Mouse (Mus musculus): ENCODE measurements at regions not wholly inside any gene's neighbourhood (a gene's known extent, or its start where the extent isn't known, plus 50 kb on each side); places are given as distances from the start of the nearest gene placed in this dataset.
A peak's percentile ranks its signal among the peaks of the same experiment; 100 is the strongest.

DNA sequence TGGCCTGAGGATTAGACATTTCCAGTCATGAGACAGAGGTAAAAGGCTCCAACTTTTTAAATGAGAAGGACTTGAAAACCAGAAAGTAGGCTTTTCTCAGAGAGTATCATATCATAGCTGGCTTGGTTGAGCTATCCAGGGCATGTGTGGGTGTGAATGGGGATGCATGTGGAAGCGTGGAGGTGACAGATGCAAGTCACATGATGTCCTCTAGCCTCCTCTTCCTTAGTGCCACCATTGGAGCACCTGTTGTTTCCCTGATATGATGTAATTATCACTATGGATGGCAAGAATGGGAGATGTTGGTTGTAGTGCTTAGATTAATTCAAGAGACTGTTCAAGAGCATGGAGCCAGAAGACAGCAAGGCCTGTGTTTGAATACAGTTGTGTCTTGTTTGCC is 510.0 kb downstream of the Ccdc171 start:
- no peak for DNase-seq

DNA sequence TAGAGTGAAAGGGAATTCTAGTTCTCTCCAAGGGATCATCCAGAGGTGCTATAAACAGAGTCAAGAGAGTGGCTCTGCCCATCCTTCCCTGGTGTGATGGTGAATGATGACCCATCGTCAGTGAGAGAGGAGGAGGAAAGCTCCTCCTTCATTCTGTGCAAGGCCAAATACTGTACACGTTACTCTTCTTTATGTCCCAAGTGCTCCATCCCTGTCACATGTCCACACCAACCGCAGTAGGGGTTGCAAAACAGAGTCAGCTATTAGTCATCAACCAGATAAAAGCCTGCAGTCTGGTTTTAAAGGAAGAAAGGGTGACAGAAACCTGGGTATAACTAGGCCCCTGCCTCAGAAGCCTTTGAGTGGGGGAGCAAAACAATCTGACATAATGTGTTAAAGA is 512.2 kb downstream of the Ccdc171 start:
- no peak for DNase-seq

DNA sequence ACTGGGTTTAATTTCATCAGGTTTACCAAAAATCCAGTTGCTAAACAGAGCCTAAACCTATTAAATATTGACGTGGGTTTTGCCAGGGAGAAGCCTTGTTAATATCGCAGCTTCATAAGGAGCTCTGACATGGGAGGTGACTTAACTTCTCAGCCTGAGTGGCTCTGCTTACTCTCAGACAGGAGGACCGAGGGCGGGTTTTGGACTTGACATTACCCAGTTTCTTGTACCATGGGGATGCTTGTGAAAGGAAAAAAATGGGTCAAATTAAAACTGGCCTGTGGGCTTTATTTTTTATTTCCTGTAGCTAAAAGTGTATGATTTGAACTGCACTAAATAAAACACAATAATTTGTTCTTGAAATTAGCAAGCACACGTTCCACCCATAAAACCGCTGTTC is 524.9 kb downstream of the Ccdc171 start:
- DNase-seq, result no peak

DNA sequence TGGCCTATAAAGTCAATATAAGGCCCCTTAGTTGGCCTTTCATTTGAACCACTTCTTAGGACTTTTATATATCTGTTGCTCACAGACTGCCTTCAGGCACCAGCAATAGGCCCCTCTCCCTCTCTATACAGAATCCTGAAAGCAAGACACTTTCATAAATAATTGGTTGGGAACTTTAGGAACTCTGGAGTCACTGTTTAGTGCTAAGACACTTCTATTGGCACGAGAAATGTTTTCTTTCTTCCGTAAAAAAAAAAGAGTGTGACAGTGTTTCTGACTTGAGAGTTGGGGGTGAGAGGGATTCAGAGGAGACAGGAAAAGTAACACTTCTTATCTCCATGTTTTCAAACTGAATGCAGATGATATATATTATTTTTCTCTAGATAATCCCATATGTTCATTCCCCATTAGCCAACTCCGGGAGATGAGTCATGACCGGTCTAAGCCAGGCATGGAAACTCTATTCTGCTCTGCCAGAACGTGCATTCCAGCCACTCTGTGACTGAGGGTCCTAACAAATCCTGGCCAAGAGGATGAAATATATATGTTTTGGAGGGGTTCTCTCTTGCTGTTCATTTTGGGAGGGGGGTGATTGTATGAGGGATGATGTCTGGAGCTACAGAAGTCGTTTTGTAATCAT is 531.6 kb downstream of the Ccdc171 start:
- DNase-seq, result no peak

DNA sequence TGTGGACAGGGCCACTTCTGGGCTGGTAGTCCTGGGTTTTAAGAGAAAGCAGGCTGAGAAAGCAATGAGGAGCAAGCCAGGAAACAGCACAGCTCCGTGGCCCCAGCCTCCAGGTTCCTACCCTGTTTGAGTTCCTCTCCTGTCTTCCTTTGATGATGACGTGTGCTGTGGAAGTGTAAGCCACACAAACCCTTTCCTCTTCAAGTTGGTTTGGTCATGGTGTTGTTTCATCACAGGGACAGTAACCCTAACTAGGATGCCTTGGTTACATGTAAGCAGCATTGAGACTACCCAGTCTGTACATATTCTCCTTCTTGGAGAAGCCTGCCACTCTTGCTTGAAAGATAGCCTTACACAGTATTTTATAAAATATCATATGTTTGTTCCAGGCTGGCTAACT is 534.8 kb downstream of the Ccdc171 start:
- no peak for DNase-seq

DNA sequence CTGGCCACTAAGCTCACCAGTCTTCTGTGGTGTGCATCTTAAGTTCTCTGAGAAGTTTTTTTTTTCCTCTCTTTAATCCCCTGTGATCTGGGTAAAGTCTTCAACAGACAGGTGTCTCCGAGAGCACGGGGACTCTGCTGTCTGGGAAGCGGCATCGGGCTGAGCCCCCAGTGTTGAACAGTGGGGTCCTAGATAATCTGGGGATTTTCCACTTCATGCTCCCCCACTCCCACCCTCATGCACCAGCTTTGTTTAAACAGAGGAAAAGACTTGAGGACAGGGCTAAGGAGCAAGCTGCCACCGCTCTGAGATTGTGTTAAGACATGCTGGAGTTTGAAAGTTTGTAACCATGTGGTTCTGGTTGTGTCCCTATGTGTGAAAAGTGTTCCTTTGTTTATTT is 538.4 kb downstream of the Ccdc171 start:
- DNase-seq, result no peak

DNA sequence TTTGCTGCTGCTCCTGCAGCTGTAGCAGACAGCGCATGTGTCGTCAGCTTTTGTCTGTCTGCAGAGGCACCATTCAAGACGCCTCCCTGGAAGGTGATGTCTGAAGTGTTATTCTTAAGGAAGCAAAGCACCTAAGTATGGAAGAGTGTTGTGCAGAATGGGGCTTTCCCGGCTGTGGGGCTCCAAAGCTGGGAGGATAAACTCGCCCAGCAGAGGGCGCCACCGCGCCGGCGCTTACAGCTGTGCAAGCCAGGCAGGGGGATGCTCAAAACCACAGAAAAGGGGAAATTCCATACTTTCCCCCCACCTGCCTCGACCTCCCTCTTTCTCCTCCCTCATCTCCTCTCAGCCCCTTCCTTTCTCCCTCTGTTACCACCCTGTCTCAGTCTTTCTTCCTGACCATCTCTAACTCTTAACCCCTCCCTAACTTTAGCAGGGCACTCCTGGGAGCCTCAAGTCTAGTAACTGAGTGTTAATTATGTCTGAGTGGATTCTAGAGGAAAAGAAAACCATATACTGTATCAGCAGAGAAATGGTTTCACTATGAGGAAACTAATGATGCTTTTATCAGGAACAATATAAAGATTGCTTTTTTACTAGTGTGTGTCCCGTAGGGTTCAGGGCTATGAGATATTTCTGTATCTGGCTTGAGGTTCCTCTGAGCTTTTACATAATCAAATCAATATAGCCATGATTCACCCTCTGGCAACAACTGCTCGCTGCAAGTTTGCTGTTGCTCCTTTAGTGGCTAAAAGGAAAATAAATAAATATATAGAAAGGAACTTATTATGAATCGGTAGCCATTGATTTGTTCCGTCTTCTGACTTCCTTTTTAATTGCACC is 539.5 kb downstream of the Ccdc171 start:
- DNase-seq, result peak; percentile 83

DNA sequence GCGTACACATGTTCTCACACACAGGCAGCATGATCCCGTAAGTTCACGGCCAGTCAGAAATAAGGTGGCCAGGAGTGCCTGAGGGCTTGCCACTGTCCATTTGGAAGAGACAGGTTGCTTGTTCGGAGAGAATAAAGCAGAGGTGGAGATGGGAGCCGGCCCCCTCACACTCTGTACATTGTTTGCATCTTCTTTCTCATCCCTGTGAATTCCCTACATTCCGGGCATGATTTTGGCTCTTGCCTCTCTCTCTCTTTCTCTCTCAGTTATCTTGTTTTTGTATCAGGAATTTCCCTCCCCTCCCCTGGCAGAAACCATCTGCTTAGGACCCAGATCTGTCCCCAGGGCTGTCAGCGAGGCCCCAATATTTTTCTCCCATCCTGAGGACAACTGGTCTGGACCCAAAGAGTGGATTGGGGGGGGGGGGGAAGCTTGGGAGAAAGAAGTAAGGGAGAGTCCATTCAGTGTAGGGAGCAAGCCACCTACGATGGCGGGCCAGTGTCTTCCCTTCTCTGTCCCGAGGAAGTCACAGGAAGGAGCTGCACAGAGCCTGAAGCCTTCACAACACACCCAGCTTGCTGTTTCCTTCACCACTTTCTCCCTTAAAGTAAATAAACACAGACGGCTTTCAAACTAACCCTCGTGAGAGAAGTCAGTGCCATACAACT is 540.2 kb downstream of the Ccdc171 start:
- no peak for DNase-seq

DNA sequence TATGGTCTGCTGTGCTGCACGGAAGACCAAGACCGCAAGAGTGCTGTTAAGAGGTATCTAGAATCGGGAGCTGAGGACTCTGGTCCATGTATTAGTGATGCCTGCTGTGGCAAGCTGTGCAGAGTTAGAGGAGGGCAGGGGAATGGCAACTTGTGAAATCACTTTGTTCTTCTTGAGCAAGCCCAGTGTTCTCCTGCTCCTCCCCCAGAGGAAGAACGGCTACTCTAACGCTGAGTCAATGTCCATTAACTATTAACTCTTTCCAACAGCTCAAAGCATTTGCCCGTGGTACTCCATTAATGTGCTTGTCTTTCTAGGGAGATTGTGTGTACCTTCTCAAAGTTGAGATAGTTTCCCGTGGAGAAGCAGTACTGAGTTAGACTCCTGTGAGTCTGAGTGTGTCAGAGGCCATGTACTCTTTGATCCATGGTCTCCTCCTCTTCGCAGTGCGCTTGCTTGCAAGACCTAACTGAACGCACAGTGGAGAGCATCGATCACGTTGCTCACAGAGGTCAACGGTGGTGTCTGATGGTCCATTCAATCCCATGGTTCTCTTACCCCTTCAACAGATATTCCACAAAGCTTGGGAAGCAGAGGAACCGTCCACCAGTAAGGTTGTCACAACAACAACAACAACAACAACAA is 542.7 kb downstream of the Ccdc171 start:
- no peak for DNase-seq

DNA sequence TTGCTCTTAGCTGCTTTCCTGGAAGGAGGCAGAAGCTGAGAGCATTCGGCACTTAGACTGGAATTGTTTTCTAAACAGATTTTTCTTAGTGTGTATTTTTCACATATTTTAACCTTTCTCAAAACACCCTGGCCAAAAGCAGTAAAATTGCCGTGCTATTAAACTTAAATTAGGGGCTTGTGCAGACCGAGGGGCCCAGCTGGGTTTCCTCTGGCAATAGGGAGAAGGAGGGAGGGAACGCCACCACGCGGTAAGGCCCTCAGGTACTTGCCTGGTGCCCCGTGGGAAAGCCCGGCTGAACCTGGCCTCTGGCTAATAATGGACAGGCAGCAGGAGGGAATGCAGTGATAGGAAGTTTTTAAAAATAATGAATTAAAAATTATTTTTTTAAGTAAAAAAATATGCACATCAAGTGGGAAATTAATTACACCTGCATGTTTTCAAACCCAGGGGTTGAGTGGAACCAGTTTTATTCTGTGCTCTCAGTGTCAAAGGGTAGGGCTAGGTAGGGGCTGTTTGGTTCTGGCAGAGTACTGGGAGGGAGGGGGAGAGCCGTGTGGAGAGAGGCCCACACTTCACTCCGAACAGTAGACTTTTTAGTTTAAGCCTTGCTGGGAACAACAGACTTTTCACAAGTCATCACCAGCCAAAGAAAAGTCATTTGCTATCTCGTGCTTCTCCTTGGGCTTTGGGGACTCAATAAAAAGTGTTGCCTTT is 543.8 kb downstream of the Ccdc171 start:
- DNase-seq, result no peak

DNA sequence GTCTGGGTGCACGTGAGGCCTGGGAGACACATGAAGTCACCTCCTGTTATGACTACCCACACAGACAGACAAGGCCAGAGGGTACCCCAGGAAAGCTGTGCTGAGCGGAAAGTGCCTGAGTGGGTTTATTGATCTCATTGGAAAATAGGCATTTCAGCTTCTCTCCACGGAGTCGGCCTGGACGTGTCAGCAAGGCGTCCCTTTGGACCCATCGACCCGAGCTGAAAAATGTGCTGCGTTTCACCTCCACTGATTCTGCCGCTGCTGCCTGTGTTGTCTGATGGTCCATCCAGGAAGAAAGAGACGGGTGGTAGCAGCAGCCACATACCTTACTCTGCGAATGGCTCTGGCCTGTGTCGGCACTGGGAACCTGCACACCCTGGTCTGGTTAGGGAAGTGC is 544.3 kb downstream of the Ccdc171 start:
- no peak for DNase-seq

DNA sequence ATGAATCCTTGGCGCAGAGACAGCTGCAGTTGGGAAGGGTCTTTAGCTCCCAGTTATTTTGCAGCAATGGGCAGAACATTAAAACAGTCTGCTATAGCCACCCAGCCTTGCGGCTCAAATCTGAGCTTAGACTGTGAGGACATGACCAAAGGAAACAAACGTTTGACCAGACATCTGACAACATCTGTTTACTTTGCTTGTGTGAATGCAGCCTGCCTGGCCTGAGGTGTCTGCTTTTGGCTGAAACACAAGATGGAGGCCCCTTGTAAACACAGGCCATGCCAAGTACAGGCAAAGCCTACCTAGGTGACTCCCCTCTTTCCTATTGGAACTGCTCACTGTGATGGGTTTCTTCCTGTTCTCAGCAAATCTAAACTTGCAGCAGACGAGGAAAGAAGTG is 544.7 kb downstream of the Ccdc171 start:
- no peak for DNase-seq

DNA sequence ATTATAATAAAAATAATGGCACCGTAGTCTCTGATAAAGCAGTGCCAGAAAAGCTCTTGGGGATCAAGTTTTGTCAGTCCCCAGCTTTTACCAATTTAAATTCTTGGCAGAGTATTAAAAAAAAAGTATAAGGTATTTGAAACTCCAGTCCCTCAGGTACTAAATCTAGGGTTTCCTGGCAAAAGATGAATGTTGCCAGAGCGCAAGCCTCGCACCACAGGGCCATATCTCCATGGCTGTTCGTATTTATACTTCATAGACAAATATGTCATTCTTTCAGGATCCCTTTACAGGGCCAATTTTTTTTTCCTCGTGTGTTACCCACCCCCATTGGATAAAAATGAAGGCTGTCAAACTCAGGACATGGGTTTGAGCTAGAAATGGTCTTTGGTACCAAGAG is 546.8 kb downstream of the Ccdc171 start:
- no peak for DNase-seq

DNA sequence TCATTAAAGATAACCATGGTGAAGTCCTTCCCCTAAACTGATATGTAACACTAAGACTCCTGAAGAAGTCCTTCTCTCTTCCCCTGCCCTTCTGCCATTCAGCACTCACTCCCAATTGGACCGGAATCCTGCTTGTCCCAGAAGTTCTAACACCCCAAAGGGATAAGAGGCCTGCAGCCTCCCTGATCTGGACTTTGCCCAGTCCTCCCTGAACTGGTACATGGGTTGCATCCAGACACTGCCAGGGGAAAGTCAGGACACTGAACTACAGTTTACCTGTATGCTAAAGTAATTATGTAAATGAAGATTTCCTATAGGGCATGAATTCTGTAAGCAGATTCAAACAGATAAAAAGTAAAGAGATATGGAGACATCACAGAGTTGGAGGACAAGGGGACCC is 551.2 kb downstream of the Ccdc171 start:
- DNase-seq, result no peak

DNA sequence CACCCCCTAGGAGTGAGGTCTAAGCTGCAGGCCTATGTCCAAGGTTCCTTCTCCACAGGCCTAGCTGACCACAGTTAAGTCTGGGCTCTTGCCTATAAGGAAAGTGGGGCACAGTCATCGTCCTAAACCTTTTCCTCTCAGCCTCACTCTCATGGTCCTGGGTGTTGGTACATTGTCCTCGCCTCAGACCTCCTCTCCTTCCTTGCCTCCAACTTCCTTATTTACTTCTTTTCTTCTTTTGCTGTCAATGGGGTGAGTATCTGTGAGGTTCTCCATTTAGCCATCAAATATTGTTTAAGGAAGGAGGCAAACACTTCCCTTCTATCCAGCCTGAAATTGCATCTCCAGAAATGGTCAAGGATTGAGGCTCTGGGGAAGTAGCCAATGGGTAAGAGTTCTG is 554.2 kb downstream of the Ccdc171 start:
- DNase-seq, result no peak

DNA sequence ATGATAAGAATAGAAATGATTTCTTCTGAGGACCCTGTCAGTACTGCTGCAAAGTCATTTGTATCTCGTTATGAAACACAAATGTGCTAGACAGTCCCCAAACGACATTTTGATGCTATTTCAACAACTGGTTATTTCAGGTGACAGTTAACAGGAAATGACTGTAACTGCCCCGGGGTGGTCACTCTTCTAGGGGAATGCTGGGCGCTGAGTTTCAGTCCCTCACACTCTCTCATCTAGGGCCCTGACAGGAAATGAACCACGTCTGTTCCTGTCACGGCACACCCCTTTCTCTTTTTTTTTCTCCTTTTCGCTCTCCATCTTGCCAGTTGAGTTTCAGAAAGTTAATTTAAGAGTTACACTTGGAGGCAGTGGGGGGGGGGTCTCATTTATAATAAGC is 556.2 kb downstream of the Ccdc171 start:
- no peak for DNase-seq

DNA sequence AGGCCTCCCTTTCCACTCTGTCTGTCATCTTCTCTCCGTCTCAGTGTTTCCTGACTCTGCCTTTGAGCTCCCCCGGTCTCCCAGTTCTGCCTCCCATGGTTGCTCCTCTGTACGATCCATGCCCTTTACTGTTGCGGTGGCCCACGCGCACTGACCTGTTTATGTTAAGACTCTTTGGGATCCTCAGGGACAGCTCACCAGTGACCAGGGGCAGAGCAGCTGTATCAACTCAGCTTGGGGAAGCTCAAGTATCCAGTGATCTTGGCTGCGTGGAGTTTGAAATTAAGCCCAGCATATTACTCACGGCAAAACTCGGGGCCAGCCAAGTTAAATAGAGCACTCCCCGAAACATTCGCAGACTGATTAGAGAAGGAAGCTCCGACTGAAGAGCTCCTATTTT is 562.8 kb downstream of the Ccdc171 start:
- DNase-seq, result peak; percentile 37

DNA sequence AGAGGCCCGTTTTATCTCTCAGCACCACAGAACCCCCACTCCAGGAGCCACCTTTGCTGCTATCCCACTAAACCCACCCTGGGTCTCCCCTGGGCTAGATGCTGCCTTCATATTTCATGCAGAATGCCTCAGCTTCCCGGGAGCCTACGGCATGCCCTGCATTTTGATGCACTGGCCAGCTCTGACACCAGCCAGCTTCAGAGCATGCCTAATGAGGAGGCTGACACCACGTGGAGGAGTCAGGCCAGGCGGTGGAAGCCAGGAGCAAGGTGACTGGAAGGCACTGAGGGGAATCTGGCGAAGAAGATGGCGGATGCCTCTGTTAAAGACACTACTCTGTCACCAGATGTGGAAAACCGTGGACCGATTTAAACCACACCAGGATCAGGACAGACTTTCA is 567.2 kb downstream of the Ccdc171 start:
- no peak for DNase-seq

DNA sequence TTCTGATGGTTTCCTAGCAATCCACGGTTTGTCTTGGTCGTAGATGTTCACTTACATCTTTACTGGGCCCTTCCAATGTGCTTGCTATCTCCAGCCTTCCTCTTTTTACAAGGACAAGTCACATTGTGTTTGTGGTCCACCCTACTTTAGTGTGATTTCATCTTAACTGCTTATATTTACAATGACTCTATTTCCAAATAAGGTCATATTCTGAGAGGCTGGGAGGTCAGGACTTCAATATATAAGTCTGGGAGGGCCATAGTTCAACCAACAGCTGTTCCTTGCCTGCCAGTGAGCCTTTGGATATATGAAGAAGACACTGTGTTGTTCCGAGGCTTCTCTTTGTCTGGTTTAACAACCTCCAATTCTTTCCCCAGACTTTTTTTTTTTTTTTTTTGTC is 569.9 kb downstream of the Ccdc171 start:
- DNase-seq, result no peak

DNA sequence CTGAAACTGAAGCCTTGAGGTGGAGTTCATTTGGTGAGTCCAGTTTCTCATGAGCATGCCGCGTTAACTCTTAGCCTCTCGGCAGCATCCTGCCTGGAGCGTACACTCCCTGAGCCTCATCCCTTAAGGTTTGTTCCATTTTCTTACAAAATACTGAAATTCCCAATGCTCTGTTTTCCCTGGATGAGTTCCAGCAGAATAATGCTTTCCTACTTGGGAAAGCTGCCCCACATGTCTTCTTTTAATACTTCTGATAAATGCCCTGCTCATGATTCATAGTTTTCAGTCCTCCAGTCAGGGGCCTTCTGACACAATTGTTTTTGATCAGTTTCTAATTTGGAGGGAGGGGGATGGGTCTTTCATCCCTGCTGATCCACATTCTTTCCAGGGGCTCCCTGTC is 570.7 kb downstream of the Ccdc171 start:
- no peak for DNase-seq

DNA sequence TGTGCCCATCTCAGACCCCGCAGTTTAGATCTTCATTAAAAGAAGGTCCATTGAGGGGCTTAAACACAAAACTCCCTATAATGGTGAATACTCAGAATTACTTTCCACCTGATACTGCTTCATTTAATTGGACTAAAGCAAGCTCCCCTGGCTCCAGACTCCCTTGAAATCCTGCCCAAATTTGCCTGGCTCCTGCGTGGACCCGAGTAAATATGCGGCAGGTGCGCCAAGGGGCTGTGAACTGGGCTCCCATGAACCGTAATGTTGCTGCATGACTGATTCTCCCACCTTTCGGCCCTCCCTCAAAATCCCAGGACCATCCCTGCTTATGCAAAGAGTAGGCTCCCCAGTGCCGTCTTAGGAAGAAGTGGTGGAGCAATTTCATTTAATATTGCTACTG is 573.7 kb downstream of the Ccdc171 start:
- DNase-seq, result no peak

DNA sequence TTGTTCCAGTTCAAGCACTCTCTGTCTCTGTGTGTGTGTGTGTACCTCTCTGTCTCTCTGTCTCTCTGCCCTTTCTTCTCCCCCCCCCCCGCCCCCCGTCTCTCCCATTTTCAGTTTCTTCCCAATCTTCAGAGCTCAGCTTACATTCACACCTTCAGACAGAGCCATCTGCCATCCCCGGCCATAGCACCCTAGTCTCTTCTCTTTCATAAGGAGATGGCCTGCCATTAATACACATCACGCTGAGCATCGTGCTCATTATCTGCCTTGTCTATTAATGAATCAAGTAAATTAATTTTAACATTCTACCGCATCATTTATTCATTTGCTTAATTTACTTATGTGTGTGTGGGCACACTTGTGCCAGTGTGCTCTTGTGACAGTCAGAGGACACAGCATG is 573.2 kb downstream of the Bnc2 start:
- no peak for DNase-seq

DNA sequence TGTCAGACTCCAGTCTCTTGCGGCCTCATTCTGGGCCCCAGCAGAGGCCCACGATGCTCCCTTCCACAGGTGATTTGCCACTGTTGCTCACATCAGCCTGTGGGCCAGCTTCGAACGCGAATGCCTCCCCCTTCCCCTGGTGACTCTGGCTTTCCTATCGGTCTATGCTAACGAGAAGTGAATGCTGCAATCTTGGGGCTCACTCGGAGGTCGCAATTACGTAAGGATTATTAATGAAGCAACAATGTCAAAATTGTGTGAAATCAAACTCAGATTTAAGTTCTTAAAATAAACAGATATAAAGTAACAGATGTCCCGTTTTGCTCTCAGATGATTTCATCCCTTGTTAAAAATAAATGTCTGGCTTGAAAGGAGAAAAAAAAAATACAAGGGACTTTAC is 572.3 kb downstream of the Bnc2 start:
- no peak for DNase-seq

All from lung, postnatal 14 days (tissue).